Mouse (Mus musculus) neural tube, embryonic 10.5 days (tissue): ENCODE measurements at regions not wholly inside any gene's neighbourhood (a gene's known extent, or its start where the extent isn't known, plus 50 kb on each side); places are given as distances from the start of the nearest gene placed in this dataset.

ENCODE experiments used
- DNase-seq: peaks from one replicate; pipeline ENCODE4 v3.0.0-alpha.2; 2017; ENCODE audit warnings: low spot score; ENCODE audit errors: extremely low spot score

DNA sequence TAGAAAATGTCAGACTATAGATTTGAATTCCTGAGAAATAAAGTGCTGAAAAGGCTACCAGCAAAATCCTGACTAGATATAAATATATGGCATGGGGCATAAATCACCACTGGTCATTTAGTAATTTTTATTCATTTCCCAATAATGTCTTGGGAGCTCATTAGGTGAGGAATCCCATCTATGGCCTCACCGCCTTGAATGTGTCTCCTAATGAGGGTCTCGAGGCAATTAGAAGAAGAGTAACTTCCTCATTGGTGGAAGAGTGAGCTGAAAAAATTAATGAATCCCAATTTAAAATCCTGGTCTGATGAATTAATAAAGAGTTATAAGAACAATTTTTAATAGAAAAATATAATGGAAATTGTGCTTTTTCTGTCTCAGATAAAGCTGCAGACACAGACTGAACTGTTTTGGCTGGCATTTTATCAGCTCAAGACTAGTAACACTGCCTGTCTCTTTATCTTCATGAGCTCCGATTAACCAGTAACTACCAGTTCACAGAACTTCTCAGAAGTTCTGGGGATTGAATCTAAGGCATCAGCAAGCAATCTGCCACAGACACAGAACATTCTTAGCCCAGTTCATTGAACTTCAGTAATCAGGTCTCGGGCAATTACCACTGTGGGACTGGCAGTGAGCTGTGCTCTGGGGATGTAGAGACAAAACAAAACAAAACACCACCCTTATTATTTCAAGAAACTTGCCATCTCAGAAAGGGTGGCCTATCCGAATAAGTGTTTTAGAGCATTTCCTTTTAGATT lies 170.7 kb downstream of the Plpp3 start:
- no peak for DNase-seq

DNA sequence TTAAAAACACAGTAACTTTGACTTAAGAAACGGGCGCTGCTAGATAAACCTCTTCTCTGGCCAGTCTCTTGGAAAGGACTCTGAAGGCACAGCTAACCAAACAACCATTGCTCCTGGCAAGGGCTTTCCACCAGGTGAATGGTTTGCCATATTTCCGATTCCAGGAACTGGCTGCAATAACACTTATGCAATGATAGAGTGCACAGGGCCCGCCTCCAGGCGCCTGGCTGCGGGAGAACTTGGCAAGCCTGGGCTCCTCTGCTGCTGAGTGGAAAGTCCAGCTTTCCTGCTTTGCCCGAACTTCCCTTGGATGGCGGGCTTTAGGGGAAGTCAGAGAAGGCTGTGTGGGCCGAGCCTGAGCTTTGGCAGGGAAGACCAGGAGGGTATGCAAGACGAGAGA lies 171.6 kb downstream of the Plpp3 start:
- DNase-seq, result no peak

DNA sequence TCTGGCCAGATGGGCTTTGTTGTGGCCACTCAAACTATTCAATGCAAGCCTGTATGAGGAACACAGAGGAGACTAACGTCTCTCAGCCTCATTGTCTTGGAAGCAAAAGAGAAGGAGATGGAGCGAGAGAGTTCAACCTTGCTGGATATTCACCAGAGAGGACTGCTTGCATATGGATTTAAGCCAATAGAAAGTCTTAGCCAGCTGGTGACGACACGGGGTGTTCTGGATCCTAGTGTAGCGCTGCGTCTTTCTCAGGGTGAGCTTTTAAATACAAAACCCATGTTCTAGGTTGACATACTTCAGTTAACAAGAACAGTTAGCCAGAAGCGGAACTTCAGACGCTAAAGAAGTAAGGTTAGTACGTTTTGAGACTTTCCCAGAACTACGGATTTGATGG lies 174.9 kb downstream of the Plpp3 start:
- DNase-seq, result no peak

DNA sequence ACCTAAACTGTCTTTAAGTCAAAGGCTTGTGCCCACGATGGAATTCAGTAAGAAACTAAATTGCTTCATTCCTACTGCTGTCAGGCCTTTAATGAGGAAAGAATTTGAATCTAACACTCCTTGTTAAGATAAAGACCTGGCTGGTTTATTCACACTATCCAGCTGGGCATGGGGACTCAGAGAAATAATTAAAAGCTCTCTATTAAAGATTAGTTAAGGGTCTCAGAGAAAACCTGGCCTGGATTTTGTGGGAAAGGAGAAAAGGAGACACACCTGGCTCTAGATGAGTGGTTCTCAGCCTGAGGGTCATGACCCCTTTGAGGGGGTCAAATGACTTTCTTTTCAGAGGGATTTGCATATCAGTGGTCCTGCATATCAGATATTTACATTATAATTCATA lies 178.7 kb downstream of the Plpp3 start:
- DNase-seq, result no peak

DNA sequence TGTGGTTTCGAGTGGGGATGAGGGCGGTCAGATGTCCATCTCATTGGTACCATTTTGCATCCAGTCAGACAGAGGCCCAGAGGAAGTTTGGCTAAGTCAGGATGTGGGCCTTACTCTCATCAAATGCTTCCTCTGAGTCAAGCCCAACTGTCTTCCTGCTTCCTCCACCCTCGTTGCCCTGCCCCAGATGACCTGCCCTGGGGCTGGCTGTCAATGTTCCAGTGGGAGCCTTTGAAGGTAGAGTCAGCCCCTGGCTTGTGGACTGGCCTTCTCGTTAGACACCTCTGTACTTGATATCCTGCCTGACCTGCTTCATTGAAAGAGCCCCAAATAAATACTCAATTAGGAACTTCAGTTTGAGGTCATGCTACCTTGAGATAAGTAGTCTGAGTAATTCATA lies 179.4 kb downstream of the Plpp3 start:
- no peak for DNase-seq

DNA sequence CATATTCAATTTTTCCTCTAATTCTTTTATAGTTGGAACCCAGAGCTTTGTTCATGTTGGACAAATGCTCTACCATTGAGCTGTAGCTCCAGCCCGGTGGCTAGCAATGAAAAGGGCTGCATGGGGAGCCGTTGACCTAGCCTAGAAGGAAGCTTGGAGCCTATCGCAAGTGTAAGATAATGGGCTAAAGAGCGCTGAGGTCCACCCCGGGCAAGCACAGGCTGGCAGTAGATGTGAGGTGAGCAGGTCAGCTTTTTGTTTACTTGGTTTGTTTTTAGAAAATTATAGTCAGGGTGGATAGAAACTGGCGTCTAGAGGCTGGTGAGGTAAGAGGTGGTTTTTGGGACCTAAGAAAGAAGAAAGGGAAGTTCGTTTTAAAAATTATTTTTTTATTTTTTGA lies 181.0 kb downstream of the Plpp3 start:
- no peak for DNase-seq

DNA sequence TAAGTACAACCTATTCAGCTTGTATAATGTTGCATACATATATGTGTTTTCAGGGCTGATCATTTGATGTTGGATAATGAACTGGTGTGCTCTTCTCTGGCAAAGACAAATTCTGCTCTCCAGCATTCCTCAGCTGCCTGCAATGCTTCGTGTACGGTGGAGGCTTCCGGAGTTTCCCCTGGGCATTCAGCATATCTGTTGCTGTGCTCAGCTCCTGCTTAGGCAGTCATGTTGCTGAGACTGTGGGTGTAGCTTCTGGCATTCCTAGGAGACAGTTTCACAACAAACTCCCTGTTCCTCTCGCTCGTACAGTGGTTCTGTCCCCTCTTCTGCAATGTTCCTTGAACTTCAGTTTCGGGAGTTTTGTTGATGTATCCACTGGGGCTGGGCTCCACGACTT lies 181.7 kb downstream of the Plpp3 start:
- DNase-seq, result no peak

DNA sequence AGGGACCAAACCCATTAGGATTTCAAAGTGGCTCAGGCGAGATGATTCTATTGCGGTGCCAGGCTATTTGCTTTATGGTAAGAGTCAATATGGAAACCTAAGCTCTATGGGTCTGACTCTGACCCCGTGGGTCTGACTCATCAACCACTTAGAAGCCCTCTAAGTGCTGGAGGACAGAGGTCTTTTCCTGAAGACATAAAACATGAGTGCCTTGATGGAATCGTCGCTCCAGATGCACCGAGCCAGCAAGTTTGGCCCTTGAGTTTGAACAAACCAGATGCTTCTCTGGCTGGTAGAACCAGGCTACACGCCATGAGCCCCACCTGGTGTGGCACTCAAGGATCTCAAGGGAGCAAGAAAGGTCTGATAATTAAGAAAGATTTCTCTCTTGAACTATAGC lies 184.1 kb downstream of the Plpp3 start:
- no peak for DNase-seq

DNA sequence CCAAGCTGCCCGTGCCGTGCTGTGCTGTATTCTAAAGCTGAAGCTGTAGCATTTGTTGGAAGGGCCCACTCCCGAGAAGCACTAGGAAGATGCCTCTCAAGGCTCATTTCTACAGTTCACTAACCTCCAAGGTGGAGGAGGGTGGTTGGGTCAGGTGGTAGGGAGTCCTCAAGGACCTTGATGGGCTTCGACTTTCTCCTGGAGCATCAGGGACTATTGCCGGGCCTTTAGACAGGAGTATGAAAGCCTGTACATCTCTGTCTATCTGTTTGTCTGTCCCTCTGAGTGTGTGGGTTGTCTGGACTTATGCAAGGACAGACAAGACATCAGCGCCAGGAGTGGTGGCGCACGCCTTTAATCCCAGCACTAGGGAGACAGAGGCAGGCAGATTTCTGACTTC lies 189.7 kb downstream of the Plpp3 start:
- DNase-seq, result no peak

DNA sequence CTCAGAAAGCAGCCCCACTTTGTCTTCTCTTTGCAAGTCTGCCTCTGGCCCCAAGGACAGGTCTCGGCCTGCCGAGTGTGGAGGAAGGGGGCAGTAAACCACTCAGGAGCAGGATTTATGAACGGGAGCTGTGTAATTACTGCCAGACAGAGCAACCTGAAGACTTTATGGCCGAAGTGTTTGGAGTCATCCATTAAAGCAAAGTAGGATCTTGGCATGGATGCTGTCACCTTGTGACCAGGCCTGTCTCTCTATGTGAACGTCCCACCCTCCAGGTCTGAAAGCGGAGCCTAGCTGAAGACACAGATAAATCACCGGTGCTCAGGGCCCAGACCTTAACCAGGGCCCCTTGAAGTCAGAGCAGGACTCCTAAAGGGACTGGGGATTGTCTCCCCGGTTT lies 190.8 kb downstream of the Plpp3 start:
- peak; percentile 55 for DNase-seq

DNA sequence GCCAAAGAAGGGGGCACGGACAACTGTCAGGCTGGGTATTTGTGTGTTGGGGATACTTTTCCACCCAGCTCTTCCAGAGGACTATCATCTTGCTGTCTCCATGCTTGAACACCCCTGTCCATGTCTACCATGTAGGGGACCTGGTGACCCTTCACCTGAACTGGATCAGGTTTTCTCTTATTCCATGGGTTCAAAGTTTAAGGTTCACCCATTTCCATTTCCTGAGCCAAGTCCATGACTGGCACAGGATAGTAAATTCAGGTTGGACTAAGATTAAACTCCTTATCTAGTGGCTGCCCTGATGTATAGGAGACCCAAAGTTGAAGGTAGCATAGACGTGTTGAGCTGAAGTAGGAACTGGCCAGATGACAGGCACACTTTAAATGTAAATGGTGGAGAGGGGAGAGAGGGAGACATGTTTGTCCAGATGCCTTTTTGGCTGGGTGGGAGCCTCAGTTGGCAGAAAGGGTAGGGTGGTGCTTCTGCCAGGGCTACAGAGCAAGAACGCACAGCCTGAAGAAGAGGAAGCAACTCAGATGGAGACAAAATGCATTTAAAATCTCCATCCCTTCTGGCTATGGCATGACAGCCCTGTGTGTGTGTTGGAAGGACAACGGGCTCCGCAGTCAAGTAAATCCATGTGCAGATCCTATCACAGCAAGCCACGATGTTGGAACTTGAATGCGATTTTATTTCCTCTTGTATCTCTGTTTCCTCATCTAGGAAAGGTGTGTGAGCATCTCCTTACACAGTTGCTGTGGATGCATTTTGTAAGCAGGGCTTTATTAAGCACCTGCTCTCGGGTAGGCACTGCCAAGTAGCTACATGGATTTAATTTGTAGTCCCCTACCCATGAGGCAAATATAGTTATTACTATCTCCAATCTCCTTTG lies 192.4 kb downstream of the Plpp3 start:
- DNase-seq, result no peak

DNA sequence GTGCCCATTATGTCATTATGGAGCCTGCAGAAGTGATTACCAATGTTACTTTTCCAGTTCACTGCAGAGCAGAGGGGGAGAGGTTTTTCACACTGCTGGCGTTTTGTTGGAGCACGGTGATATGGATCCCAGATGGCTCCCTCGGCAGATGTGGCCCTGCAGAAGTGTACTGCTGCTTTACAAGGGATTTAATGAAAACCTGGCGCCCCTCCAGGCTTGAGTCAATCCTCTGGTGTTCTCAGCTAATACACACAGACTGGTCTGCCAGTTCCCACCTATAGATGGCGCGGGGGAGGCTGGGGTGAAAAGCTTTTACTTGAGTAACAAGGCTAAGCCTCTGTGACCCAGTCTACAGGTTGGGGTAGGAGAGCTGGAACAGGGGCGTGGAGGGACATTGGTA lies 195.2 kb downstream of the Plpp3 start:
- DNase-seq, result peak; percentile 48

DNA sequence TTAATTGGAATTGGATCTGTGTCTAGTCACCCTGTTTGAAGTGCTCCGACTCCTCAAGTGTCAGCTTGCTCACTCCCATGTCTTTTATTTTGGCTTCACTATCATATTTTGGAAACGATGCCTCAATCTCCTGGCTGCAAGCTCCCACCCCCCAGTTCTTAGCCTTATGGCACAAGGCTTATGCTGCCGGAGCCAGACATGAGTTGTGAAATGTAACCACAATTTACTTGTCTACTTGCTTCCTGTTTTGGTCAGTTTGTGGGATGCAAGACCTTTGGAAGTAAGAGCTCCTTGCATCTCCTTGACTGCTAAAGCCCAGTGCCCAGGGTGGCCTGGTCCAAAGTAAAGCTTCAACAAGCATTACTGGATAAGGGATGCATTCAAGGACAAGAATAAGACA lies 195.8 kb downstream of the Plpp3 start:
- peak; percentile 12 for DNase-seq

DNA sequence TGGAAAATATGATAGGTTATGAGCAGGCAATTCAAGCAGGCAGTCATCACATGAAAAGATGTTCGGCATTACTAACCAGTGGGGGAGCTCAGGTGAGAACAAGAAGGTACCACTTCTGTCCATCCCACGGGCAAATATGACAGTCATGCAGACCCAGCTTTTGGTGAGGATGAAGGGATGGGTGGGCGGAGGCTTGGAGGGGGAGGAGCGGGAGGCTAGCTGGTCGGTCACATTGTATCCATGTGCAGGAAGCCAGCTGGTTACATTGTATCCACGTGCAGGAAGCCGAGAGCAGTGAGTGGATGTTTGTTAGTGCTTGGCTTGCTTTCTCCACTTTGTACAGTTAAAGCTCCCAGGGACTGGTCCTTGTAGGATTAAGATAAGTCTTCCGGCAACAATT lies 196.9 kb downstream of the Plpp3 start:
- DNase-seq, result peak; percentile 12

DNA sequence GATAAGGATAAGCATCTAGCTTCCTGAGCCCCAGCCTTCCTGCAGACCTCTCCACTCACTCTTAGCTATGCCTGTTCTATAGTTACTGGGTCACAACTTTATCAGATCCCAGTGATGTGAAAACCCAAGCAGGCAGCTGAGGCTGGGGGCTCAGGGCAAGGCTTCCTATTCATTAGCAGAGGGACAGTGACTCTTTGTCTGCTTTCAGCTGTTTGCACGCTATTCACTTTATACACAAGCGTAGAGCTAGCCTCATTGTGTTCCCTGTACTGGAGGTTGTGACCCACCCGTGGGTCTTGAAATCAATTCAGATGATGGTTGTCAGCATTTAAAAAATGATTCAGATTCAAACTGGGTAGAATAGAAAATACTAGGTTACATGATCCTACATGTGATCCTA lies 199.5 kb downstream of the Plpp3 start:
- no peak for DNase-seq

DNA sequence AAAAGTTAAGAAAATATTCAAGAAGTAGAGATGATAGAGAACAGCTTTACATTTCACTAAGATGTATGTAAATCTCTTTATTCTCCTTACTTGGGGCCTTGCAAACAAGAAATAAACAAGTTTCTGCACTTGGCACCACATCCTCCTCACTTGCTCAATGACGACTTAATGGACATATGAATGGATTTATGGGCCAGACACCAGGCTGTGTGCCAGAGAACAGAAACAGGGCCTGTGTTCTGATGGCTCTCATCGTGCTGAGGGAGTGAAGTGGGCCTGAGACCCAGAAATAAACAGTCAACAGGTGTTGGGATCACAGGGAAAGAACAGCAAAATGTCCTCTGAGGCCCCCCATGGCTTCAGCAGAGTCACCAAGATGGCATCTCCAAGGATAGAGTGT lies 201.6 kb downstream of the Plpp3 start:
- no peak for DNase-seq

DNA sequence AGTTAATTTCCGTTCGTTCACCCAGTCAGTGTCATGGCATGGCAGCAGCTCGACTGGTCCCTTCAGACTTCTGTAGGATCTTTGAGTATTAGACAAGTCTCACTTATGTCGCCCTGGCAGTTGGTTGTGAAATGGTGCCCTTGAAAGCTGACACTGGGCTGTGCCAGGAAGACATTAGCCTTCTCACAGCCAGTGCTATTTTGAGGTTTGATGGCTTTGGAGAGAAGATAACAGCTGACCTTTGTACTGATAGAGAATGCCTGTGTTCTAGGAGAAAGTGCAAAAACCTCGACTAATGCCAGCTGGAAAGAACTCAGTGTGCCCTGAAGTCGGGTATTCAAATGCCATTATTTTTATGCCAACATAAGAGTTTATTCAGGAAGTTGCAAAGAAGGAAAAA lies 207.3 kb downstream of the Plpp3 start:
- no peak for DNase-seq

DNA sequence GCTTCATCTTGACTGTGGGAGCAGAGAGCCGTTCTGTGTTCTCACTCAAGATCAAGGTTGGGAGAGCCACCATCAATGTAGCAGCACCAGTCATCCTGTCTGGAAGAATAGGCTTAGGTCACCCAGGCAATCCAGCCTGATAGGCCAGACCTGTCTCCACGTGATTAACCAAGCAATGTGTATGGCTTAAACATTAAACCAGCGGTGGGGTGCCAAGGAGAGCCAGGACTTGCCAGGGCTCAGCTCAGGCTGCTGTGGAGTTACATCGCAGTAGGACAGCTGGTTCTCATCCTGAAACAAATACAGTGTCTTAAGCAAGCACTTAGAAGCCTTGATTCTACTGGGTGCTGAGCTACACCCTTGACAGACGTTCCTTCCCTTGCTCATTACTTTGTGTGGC lies 207.9 kb downstream of the Plpp3 start:
- no peak for DNase-seq

DNA sequence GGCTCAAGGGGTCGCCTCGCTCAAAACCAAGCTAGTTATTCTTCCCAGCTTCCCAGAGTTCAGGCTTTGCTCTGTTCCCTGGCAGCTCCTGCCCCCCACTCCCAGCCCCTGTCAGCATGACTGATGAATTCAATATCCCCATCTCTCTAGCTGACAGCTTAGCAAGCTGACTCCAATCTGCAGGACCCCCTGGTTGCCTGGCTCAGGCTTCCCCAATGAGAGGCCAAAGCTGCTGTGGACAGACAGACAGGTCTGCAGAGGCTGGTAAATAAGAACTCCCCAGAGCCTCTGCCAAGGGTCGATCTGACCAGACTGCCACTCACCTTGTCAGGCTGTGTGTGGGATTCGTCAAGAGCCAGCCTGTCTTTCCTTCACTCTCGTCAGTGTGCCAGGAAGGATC lies 219.4 kb downstream of the Plpp3 start:
- DNase-seq, result peak; percentile 56

DNA sequence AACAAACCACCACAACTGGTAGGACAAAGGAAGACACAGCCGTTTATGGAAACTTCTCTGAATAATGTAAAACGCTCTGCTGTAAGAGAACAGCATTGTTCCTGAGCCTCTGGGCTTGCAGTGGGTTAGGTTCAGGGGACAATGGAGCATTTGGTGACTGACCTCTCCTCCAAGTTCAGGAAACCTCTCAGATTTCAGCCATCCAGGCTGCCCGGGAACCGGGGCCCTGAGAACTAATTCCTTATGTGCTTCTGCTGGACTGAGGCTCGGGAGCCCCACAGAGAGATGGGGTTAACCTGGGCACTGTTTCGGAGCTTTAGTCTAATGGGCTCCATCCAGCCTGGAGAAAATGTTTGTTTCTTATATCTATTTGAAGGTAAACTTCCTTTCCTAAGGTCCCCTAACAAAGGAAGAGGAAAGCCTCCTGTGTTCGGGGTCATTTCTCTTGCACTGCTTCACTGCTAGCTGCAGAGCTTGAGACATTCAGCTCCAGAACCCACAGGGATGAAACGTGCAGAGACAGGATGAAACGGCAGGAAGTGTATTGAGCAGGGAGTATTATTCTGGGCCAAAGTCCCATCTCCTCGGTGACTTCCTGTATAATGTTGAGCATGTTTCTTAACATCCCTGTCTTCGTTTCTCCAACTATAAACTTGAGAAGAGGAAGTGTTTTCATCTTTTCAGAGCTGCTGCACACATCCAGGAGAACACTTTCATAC lies 220.5 kb downstream of the Plpp3 start:
- no peak for DNase-seq

DNA sequence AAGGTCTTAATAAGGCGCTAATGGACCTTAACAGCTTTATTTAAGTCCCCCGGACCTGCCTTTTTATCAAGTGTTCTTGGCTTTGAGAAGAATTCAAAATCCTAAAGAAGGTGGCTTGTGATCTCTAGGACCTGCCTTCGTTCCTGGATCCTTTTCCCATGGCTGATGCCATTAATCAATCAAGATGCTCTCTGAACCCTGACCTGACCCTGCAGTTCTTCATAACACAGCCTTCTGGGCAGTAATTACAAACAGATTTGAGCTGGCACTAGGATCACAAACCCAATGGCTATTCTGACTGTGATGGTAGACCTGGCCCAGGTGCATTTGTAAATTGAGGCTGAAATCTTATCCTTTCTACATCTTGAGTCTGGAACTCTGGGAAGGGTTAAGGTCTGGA lies 227.7 kb downstream of the Plpp3 start:
- DNase-seq, result peak; percentile 56

DNA sequence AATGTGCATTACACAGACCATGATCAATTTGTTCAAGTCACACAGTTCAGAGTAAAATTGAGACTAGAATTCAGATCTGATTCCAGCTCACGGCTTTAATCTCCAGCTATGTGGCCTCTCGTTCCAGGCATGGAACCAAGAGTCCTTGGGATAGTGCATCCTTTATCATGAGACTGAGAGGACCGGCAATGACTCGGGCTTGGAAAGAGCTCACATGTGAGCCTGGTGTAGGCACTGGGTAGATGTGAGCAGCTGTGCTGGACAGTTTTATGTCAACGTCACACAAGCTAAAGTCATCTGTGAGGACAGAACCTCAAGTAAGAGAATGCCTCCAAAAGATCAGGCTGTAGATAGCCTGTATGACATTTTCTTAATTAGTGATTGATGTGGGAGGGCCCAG lies 228.3 kb downstream of the Plpp3 start:
- DNase-seq, result no peak
